Mouse (Mus musculus) hindbrain, postnatal 0 days (tissue): Measurements from ENCODE around the gene Gm3336. TPM values are rescaled to one million over a fixed set of nuclear protein-coding genes. Genes with fewer than 3 reads are reported as not detected.

Experiments used
- ATAC-seq: fragments of 200-750 bp; cut with Nextera tagmentation; 2 replicates; pipeline ENCODE4 v1.8.0; 2017; ENCODE audit warnings: mild to moderate bottlenecking, moderate TSS enrichment, moderate library complexity
- DNase-seq: peaks from one replicate; pipeline ENCODE4 v3.0.0-alpha.2; 2015; ENCODE audit warnings: low spot score
- H3K27ac ChIP-seq: fragments of 300-500 bp; sonication (generic); 2 replicates; pipeline ENCODE4 v1.5.1; 2014; ENCODE audit warnings: mild to moderate bottlenecking
- H3K27me3 ChIP-seq: fragments of 300-500 bp; sonication (generic); 2 replicates; pipeline ENCODE4 v1.6.1; 2014; ENCODE audit warnings: low read length, mixed read lengths; ENCODE audit not compliant: insufficient read depth
- H3K36me3 ChIP-seq: fragments of 300-500 bp; sonication (generic); 2 replicates; pipeline ENCODE4 v1.6.1; 2014; ENCODE audit warnings: low read length, mixed read lengths; ENCODE audit not compliant: insufficient read depth
- H3K4me1 ChIP-seq: fragments of 300-500 bp; sonication (generic); 2 replicates; pipeline ENCODE4 v1.6.1; 2014; ENCODE audit warnings: antibody characterized with exemption, low read length, mixed read lengths; ENCODE audit not compliant: insufficient read depth
- H3K4me2 ChIP-seq: fragments of 300-500 bp; sonication (generic); 2 replicates; pipeline ENCODE4 v1.6.1; 2014; ENCODE audit warnings: low read depth, mild to moderate bottlenecking, low read length, moderate library complexity, mixed read lengths
- H3K4me3 ChIP-seq: fragments of 300-500 bp; sonication (generic); 2 replicates; pipeline ENCODE4 v1.5.1; 2014; ENCODE audit warnings: low read length
- H3K9ac ChIP-seq: fragments of 300-500 bp; sonication (generic); replicated peaks from 2 replicates; pipeline ENCODE4 v1.6.1; 2014; ENCODE audit warnings: mild to moderate bottlenecking, low read length, moderate library complexity, mixed read lengths
- H3K9me3 ChIP-seq: fragments of 300-500 bp; sonication (generic); 2 replicates; pipeline ENCODE4 v1.6.1; 2016; ENCODE audit warnings: low read length, mixed read lengths
- CTCF ChIP-seq: IDR thresholded peaks from 2 replicates; pipeline ENCODE4 v1.5.1; 2016; ENCODE audit warnings: antibody characterized with exemption, control low read depth, low read depth
- WGBS: fragments of 180-500 bp; shearing (Covaris S2); extraction: QIAGEN DNeasy Blood & Tissue Kit; methylation state at CpG from one replicate; pipeline ENCODE4 v1.1.7; 2014; 5-methylcytosine and 5-hydroxymethylcytosine counted together
- polyA plus RNA-seq: library from polyadenylated mRNA; unstranded; fragments of >200 nt; fragmentation: Nextera tagmentation; extraction: Ambion mirVana; gene quantifications from 2 replicates; pipeline ENCODE4 v1.2.1, GENCODE M21; 2015
- total RNA-seq: library from RNA; depleted of rRNA; stranded (reverse); fragments of >200 nt; gene quantifications from 2 replicates; pipeline ENCODE4 v1.2.3, GENCODE M21; 2014

Gm3336 gene
- total and polyA plus RNA-seq, 2 experiments from 2014 or later, result not detected

DNA sequence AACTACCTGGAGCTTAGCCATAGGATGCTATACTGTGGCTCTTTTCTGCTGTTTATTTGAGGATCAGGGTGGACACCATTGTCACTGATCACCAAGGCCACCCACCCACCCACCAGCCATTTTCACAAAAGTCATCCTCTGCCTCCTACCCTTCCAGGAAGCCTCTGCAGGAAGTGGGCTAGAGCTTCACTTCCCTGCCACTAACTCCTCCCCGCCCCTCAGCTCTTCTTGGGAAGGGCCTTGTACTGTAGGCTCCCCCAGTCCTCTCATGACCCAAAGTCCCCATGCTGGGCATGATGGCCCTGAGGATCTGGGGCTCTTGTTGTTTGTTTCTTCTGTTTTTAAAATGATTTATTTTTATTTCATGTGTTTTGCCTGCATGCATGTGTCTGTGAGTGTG, 43.0 kb upstream of the Gm3336 start:
- H3K9ac ChIP-seq, result no peak overlapping the region
- no peak overlapping the region for H3K27ac ChIP-seq
- H3K36me3 ChIP-seq, result 0 out of 2 replicates have a peak, but pooled peaks cover 18% of the 10 kb centered on the region
- H3K9me3 ChIP-seq, result no peaks in the 10 kb centered on the region
- no peak overlapping the region for H3K4me2 ChIP-seq
- DNase-seq (no peak), ATAC-seq (no peak)
- WGBS, result 93% methylated on average over 1 of the region's 1 CpGs
- H3K27me3 ChIP-seq, result no peaks in the 10 kb centered on the region
- TF ChIP-seq CTCF, result no peak
- H3K4me1 ChIP-seq, result peaks cover 7% of the 10 kb centered on the region
- H3K4me3 ChIP-seq, result no peak overlapping the region

DNA sequence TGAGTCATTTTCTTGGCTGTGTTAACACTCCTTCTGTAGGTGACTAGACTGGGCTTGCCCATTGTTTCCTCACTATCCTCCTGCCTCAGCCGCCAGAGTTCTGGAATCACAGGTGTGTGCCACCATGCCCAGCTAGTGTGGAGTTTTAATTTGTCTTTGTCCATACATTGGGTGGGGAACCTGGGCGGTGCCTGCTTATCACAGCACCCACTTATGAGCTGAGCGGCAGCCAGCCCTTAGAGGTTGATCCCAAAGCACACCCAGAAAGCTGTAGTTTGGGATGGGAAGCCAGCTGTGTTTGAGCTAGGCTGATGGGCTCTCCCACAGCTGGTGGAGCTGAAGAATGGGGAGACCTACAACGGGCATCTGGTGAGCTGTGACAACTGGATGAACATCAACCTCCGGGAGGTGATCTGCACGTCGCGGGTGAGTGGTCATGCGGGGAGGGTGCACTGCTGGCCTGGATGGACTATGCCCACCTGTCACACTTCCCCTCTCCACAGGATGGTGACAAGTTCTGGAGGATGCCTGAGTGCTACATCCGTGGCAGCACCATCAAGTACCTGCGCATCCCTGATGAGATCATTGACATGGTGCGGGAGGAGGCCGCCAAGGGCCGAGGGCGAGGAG, 40.8 kb upstream of the Gm3336 start:
- H3K9me3 ChIP-seq, result no peaks in the 10 kb centered on the region
- WGBS, result 88% methylated on average over 15 of the region's 15 CpGs
- TF ChIP-seq CTCF, result no peak
- H3K4me3 ChIP-seq, result no peak overlapping the region
- H3K9ac ChIP-seq, result no peak overlapping the region
- no peak for ATAC-seq
- H3K27ac ChIP-seq, result no peak overlapping the region
- H3K4me1 ChIP-seq, result peaks cover 7% of the 10 kb centered on the region
- no peak for DNase-seq
- no peaks in the 10 kb centered on the region for H3K27me3 ChIP-seq
- 0 out of 2 replicates have a peak, but pooled peaks cover 18% of the 10 kb centered on the region for H3K36me3 ChIP-seq
- no peak overlapping the region for H3K4me2 ChIP-seq

DNA sequence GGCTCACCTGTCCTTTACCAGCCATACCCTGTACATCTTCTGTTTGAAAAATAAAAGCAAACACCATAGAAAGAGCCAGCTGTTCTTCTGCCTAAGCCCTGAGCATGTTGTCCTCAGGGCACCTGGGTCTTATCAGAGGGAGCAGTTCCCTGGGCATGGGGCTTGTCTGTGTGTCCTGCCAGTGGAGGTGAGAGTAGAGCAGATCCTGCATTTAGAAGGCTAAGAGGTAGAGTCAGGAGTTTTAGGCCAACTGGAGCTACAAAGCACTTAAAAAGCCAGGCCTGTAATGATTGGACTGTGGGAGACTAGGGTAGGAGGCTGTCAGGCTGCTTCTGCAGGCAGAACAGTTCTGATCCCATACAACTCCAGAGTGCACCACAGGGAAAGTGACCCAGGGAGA, 39.7 kb upstream of the Gm3336 start:
- Histone ChIP-seq H3K27ac (no peak overlapping the region), H3K4me1 (peaks cover 7% of the 10 kb centered on the region), H3K27me3 (no peaks in the 10 kb centered on the region), H3K36me3 (0 out of 2 replicates have a peak, but pooled peaks cover 18% of the 10 kb centered on the region), H3K9ac (no peak overlapping the region), H3K4me2 (no peak overlapping the region), H3K4me3 (no peak overlapping the region), H3K9me3 (no peaks in the 10 kb centered on the region)
- ATAC-seq (no peak), DNase-seq (no peak)
- TF ChIP-seq CTCF, result no peak

DNA sequence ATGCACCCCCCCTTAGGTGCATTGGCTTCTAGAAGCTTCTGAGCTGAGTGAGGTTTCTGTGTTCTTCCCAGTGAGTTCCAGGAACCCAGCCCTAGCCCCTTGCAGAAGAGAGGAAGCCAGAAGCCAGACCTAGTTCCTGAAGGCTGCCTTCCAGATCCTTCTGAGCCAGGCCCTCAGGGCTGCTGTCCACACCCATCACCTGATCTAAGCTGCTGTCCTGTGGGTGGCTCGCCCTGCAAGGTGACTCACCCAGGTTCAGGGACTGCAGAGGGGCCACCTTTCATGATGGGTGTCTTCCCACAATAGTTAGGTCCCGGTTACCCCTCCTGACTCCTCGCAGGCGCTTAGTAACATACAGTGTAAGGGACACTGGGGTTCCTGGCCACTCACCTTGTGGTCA, 38.9 kb upstream of the Gm3336 start:
- 91% methylated on average over 4 of the region's 4 CpGs for WGBS
- ATAC-seq, result no peak

DNA sequence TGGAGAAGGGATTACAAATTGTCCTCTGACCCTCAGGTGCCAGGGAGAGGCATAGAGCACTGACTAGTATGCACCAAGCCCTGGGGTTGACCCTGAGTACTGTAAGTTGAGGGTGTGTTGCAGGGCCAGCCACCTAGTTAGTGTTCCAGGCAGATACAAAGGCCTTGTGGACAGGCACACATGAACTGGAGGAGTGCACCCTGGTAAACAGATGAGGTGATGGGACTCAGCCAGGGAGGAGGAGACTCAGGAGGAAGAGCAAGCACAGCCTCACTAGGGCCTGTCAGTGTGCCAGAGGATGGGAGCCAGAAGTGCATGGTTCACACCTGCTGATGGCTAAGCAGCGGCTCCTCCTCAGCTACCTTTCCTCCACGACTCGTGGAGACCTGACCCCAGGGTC, 38.3 kb upstream of the Gm3336 start:
- no peak overlapping the region for H3K9ac ChIP-seq
- ATAC-seq (no peak), DNase-seq (no peak)
- no peaks in the 10 kb centered on the region for H3K9me3 ChIP-seq
- 0 out of 2 replicates have a peak, but pooled peaks cover 18% of the 10 kb centered on the region for H3K36me3 ChIP-seq
- WGBS, result 85% methylated on average over 3 of the region's 3 CpGs
- H3K27me3 ChIP-seq, result no peaks in the 10 kb centered on the region
- no peak overlapping the region for H3K4me2 ChIP-seq
- no peaks in the 10 kb centered on the region for H3K4me1 ChIP-seq
- no peak for TF ChIP-seq CTCF
- no peak overlapping the region for H3K4me3 ChIP-seq
- H3K27ac ChIP-seq, result no peak overlapping the region

More for the DNA sequence above, 38.9 kb upstream of the Gm3336 start:
- H3K4me2 ChIP-seq, result no peak overlapping the region
- 0 out of 2 replicates have a peak, but pooled peaks cover 18% of the 10 kb centered on the region for H3K36me3 ChIP-seq
- TF ChIP-seq CTCF, result no peak
- H3K27ac ChIP-seq, result no peak overlapping the region
- DNase-seq, result no peak
- no peak overlapping the region for H3K4me3 ChIP-seq
- H3K9me3 ChIP-seq, result no peaks in the 10 kb centered on the region
- H3K27me3 ChIP-seq, result no peaks in the 10 kb centered on the region
- no peak overlapping the region for H3K9ac ChIP-seq
- peaks cover under 1% of the 10 kb centered on the region; the same call in 1 of the 2 replicates for H3K4me1 ChIP-seq

DNA sequence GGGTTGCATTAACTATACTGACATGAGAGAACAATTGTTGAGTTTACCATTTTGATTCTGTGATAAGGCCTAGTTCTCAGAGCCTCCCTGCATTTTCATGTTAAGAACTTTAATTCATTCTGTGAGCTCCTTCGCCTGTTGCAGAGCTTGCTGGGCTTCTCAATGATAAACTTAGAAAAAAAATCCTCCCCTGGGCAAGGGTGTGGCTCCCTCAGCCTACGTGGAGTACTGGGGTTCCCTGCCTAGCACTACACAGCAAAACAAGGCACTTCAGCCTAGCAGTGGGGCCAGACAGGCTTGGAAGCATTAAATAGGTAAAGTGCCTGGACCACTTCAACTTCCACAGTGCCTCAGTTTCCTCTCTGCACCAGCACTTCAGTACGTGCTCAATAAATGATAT, 36.9 kb upstream of the Gm3336 start:
- DNase-seq, result no peak
- Histone ChIP-seq H3K9ac (no peak overlapping the region), H3K27ac (no peak overlapping the region), H3K36me3 (0 out of 2 replicates have a peak, but pooled peaks cover 18% of the 10 kb centered on the region), H3K4me1 (no peaks in the 10 kb centered on the region), H3K4me3 (no peak overlapping the region), H3K4me2 (no peak overlapping the region), H3K9me3 (no peaks in the 10 kb centered on the region), H3K27me3 (no peaks in the 10 kb centered on the region)
- ATAC-seq, result no peak
- WGBS, result 84% methylated on average over 3 of the region's 3 CpGs
- no peak for TF ChIP-seq CTCF

DNA sequence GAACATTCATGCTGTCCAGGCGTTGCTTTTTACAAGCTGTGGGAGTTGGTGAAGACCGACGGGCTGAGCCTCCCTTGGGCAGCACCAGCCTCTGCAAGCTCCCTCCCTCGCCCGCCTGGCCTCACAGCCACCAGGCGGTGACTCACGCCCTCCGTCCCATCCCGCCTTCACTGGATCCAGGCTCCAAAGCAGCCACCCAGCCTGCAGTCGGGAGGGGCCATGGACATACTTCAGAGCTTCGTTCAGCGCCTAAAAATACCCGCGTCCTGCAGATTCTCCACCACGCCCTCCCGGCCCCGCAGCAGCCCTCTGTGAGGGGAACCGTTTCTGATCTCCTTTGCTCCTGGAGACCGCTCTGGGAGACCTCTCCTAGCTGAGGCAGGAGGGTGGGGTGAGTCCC, 36.1 kb upstream of the Gm3336 start:
- 10% methylated on average over 19 of the region's 19 CpGs for WGBS
- no peak overlapping the region for H3K4me2 ChIP-seq

More for the DNA sequence above, 36.1 kb upstream of the Gm3336 start:
- Histone ChIP-seq H3K27ac (no peak overlapping the region), H3K4me1 (0 out of 2 replicates have a peak, but pooled peaks cover under 1% of the 10 kb centered on the region), H3K9me3 (no peaks in the 10 kb centered on the region), H3K36me3 (0 out of 2 replicates have a peak, but pooled peaks cover 18% of the 10 kb centered on the region), H3K27me3 (no peaks in the 10 kb centered on the region), H3K9ac (no peak overlapping the region), H3K4me3 (no peak overlapping the region)
- no peak for TF ChIP-seq CTCF
- DNase-seq (no peak), ATAC-seq (no peak)
